Mouse (Mus musculus): Measurements from ENCODE around the gene Rpl10l. TPM values are rescaled to one million over a fixed set of nuclear protein-coding genes. Genes with fewer than 3 reads are reported as not detected.

The Rpl10l gene
- not detected for polyA plus RNA-seq (2012; fragmentation: generic; extraction: Trizol)

DNA sequence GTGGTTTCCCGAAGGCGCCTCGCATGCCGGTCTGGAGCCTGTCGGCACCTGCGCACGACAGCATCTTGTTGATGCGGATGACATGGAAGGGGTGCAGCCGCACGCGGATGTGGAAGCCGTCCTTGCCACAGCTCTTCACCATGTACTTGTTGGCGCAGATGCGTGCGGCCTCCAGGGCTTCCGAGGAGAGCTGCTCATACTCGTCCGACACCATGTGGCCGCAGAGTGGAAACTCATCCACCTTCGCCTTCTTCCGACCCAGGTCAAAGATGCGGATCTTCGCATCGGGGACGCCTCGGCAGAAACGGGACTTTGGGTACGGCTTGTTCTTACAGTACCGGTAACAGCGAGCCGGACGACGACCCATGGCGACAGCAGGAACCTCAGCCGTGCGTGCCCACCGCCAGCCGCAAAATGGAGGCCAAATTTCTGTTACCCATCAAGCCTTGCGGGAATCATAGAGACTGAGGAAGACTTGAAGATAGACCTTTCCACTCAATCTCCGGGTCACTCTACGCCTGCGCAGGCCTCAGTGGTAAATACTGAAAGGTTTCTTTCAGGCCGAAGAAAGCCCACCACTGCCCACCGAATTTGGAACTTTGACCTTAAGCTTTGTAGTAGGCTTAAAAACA is at the start of gene Rpl10l:
Gene Rpl10l, minus strand, starts transcription at position 411 of the 632 bp plus-strand sequence.

